Mouse (Mus musculus): ENCODE data around the gene Atxn10.

DNA sequence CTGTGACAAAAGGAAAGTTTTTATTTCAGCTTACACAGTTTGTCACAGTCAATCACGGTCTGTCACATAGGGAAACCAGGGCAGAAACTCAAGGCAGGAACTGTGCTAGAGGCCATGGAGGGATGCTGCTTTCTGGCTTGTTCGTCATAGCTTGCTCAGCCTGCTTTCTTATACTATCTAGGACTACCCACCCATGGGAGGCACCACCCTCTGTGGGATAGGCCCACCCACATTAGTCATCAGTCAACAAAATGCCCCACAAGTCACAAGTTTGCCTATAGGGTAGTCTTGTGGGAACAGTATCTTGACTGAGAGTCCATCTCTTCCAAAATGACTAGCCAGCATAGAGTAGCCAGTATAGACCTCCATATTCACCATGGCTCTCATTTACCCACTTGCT lies 6.2 kb downstream of the Atxn10 start:
- no peak for TF ChIP-seq POLR2A (IDR thresholded peaks at IDR 0.05; ENCODE audit: low read depth, low read length)
- no peak for TF ChIP-seq CTCF (IDR thresholded peaks at IDR 0.05; ENCODE audit: borderline replicate concordance, insufficient read depth, low read length)

All from embryonic fibroblast, embryonic 13.5 days (primary cell).